Mouse (Mus musculus): ENCODE results near the gene Cpxm2. TPM values are rescaled to one million over a fixed set of nuclear protein-coding genes. Genes with fewer than 3 reads are reported as not detected.

Gene Cpxm2
- total RNA-seq (2023), result not detected

GRCm38 (mm10) chr7:132154368-132154961, at the start of gene Cpxm2:
Cpxm2 (minus strand) TSS chr7:132154739.

Other genes with a start within 250 kb of the Cpxm2 start
- gene Gpr26, start 188.3 kb downstream of the Cpxm2 start, total RNA-seq (2023), result not detected
- gene Chst15, start 162.5 kb upstream of the Cpxm2 start, total RNA-seq (2023), result 10 to 100 TPM; 22.0 to 26.1 TPM